Mouse (Mus musculus) c-Kit-positive CD71-positive TER-119-positive erythroid progenitor cells, embryonic 14.5 days (primary cell): ENCODE results near the gene Gm20479.

Source experiments
- DNase-seq: peaks from one replicate; pipeline ENCODE4 v3.0.0-alpha.2; 2013; ENCODE audit warnings: low spot score

The Gm20479 gene

GRCm38 (mm10) chr7:27334405-27334911 lies 22.8 kb downstream of the Gm20479 start:
- DNase-seq, result no peak

GRCm38 (mm10) chr7:27333316-27333941 lies 23.8 kb downstream of the Gm20479 start:
- DNase-seq, result no peak

GRCm38 (mm10) chr7:27332353-27333199 lies 24.6 kb downstream of the Gm20479 start:
- DNase-seq, result peak; percentile 78

- DNase-seq, result no peak
Observed at GRCm38 (mm10) chr7:27331854-27332253, 25.4 kb downstream of the Gm20479 start.

GRCm38 (mm10) chr7:27331541-27331851 lies 25.7 kb downstream of the Gm20479 start:
- no peak for DNase-seq

GRCm38 (mm10) chr7:27330709-27331540 lies 26.3 kb downstream of the Gm20479 start:
- DNase-seq, result peak; percentile 85

GRCm38 (mm10) chr7:27329981-27330380 lies 27.2 kb downstream of the Gm20479 start:
- DNase-seq, result no peak

- DNase-seq, result no peak
Observed at GRCm38 (mm10) chr7:27329326-27329947, 27.8 kb downstream of the Gm20479 start.

- no peak for DNase-seq
Observed at GRCm38 (mm10) chr7:27328648-27329047, 28.6 kb downstream of the Gm20479 start.

- DNase-seq, result no peak
Observed at GRCm38 (mm10) chr7:27328161-27328560, 29.1 kb downstream of the Gm20479 start.

- no peak for DNase-seq
Observed at GRCm38 (mm10) chr7:27327500-27327899, 29.7 kb downstream of the Gm20479 start.

GRCm38 (mm10) chr7:27326101-27326880 lies 30.9 kb downstream of the Gm20479 start:
- DNase-seq, result no peak

- DNase-seq, result no peak
Observed at GRCm38 (mm10) chr7:27325697-27326096, 31.5 kb downstream of the Gm20479 start.

- no peak for DNase-seq
Observed at GRCm38 (mm10) chr7:27324928-27325327, 32.3 kb downstream of the Gm20479 start.

GRCm38 (mm10) chr7:27324161-27324560 lies 33.1 kb downstream of the Gm20479 start:
- DNase-seq, result no peak

GRCm38 (mm10) chr7:27323001-27323400 lies 34.2 kb downstream of the Gm20479 start:
- no peak for DNase-seq

GRCm38 (mm10) chr7:27322291-27322690 lies 34.9 kb downstream of the Gm20479 start:
- no peak for DNase-seq

GRCm38 (mm10) chr7:27319411-27319810 lies 37.8 kb downstream of the Gm20479 start:
- DNase-seq, result no peak

- DNase-seq, result no peak
Observed at GRCm38 (mm10) chr7:27315958-27316357, 41.3 kb downstream of the Gm20479 start.

GRCm38 (mm10) chr7:27314393-27314792 lies 42.8 kb downstream of the Gm20479 start:
- no peak for DNase-seq

- no peak for DNase-seq
Observed at GRCm38 (mm10) chr7:27311651-27312284, 45.5 kb downstream of the Gm20479 start.
